In genomic region chr16:95903383-95903913, GRCm38 (mm10) we compare ENCODE assay signal across 11 mouse cellular contexts.
DNase-seq lines count a peak whose midpoint lies in the region; ATAC-seq lines count a peak whose summit lies in the region.
"Had no signal": no experiment of that assay in that cellular context is flagged by ENCODE, and none has a peak within 500 bp of the region (broad histone marks: within the 10 kb centered on the region; RNA-seq: fewer than 3 reads in every experiment).

No protein-coding gene starts in this region.

- peak; percentile 17 to 45; a peak in 1 of 4 replicates for ATAC-seq in hematopoietic stem cell, adult 5-6 weeks (replicated peaks in 1 of 2; ENCODE audit: insufficient read depth in 1 of 2, low FRiP score in 2 of 2, low TSS enrichment in 1 of 2, low read depth in 1 of 2, poor library complexity in 2 of 2, severe bottlenecking in 2 of 2)
- ATAC-seq: forebrain, embryonic 16.5 days; intestine, embryonic 15.5 days had no signal

- DNase-seq in kidney, postnatal 14 days: peak; percentile 12
- DNase-seq in kidney, adult 18-20 months: no peak
- DNase-seq in testis, postnatal 14 days (ENCODE audit: low spot score): peak; percentile 2
- no peak for DNase-seq in testis, postnatal 10 days (ENCODE audit: low spot score)
- peak; percentile 52 for DNase-seq in thymus, postnatal 4 days
- no peak for DNase-seq in layer of hippocampus, adult 11-12 months (ENCODE audit: low spot score)
- DNase-seq: cerebellum, adult 9-11 months; spleen, adult 18-20 months had no signal

Comparison
In these comparisons a context has a peak if more than half of its experiments do, and no peak if none do; other contexts are left out.
1. DNase-seq: peak in kidney, postnatal 14 days (single experiment), testis, postnatal 14 days (single experiment) and thymus, postnatal 4 days (single experiment); none in kidney, adult 18-20 months (single experiment), testis, postnatal 10 days (single experiment) and layer of hippocampus, adult 11-12 months (single experiment).